Mouse (Mus musculus): ENCODE data around the gene Prn.

DNA sequence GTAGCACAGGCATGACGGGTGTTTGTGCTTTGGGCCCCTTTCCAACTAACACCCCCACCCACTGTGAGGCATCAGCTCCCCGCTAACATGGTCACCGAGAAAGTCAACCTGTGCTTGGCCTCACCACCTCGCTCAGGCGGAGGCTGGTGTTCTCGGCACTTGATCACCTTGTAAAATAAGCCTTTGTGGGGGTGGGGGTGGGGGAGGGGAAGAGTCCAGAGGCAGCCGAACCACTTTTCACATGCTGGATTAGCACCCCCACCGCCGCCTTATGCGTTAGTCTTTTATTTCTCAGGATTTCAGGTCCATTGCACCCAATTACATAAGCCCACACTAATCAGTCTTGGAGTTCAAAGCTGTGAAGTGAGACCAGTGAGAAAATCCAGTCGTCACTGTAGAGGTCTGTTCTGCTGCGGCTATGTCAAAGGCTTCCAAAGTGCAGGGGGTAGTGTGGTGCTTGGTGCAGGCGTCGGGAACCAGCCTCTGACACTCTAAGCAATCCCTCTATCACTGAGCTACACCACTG lies 83.9 kb downstream of the Prn start:
- TF ChIP-seq FLI1 (IDR thresholded peaks at IDR 0.05; ENCODE audit: low read length) (no peak), GATA1 (IDR thresholded peaks at IDR 0.05; ENCODE audit: borderline replicate concordance, low read length) (no peak)
